Mouse (Mus musculus): ENCODE measurements around the gene Fars2.

- TF ChIP-seq POLR2A (IDR thresholded peaks at IDR 0.05; ENCODE audit: low read depth, low read length) (no peak), CTCF (IDR thresholded peaks at IDR 0.05; ENCODE audit: extremely low read depth, insufficient read depth, insufficient read length, insufficient replicate concordance) (no peak)
These were observed 188.1 kb downstream of the Fars2 start for GRCm38 (mm10) chr13:36305306-36305705.

Data from spleen, adult 2 months (tissue).